Mouse (Mus musculus): ENCODE measurements at regions not wholly inside any gene's neighbourhood (a gene's known extent, or its start where the extent isn't known, plus 50 kb on each side); places are given as distances from the start of the nearest gene placed in this dataset.

DNA sequence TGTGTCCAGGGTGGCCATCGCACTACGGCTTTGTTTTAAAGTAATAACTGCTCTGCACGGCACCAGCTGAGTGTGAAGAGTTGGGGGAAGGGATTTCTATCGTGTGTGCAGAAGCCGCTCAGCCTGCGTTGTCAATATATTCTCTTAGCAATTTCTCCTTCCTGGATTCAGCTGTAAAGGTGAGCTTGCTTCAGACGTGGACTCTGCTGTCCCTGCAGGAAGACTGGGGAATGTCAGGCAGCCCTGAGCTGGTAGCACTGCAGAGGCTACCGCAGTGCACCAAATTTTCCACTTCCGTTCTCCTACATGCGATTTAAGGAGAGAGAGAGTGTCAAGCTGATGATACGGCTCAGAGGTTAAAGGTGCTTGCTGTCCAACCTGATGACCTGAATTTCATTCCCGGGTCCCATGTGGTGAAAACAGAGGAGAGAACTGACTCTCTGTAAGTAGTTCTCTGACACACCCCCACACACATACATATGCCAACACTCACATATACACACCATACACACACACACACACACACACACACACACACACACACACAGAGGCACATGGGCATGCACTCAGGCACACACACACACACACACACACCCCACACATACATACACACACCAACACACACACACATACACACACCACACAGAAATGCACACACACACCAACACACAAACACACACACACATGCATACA lies 59.9 kb upstream of the Prelid3b start:
- H3K27ac ChIP-seq (replicated peaks): no peak overlapping the region
- 61% methylated on average over 12 of the region's 12 CpGs for WGBS (ENCODE audit: insufficient replicate concordance)

GRCm38 (mm10) chr2:174540717-174541116 lies 67.8 kb upstream of the Prelid3b start:
- no peaks in the 10 kb centered on the region for H3K27me3 ChIP-seq
- no peak overlapping the region for H3K4me3 ChIP-seq (replicated peaks)
- H3K4me1 ChIP-seq (replicated peaks): no peaks in the 10 kb centered on the region
- WGBS (ENCODE audit: insufficient replicate concordance): 68% methylated on average over 5 of the region's 5 CpGs
- no peaks in the 10 kb centered on the region for H3K36me3 ChIP-seq (replicated peaks)
- no peak overlapping the region for H3K4me2 ChIP-seq
- H3K9ac ChIP-seq: no peak overlapping the region
- no peak for ATAC-seq (ENCODE audit: insufficient read depth)
- no peaks in the 10 kb centered on the region for H3K9me3 ChIP-seq (replicated peaks)
- H3K27ac ChIP-seq (replicated peaks): no peak overlapping the region

More for the DNA sequence above, 59.9 kb upstream of the Prelid3b start:
- Histone ChIP-seq H3K9me3 (replicated peaks) (no peaks in the 10 kb centered on the region), H3K4me1 (replicated peaks) (no peaks in the 10 kb centered on the region), H3K9ac (no peak overlapping the region), H3K4me3 (replicated peaks) (no peak overlapping the region), H3K4me2 (no peak overlapping the region), H3K27me3 (no peaks in the 10 kb centered on the region), H3K36me3 (replicated peaks) (no peaks in the 10 kb centered on the region)
- ATAC-seq (ENCODE audit: insufficient read depth): peak; percentile 22; the same call in 1 of the 2 replicates

DNA sequence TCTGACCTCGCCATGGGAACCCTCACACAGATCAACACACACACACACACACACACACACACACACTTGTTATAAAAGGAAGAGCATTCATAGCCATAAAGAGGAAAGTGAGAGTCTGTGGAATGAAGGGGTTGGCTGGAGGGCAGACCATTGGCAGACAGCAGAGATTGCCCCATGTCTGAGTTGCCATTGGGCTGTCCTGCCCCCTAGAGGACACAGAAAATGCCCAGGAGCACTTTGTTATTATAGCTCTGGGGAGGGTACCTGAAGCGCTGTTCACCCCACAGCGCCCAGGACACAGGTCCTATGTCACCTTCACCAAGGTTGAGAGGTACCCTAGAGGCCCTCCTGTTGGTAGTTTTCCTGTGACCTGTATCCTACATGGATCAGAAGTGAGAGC lies 74.3 kb upstream of the Prelid3b start:
- no peak for ATAC-seq (ENCODE audit: insufficient read depth)
- Histone ChIP-seq H3K4me1 (replicated peaks) (no peaks in the 10 kb centered on the region), H3K9me3 (replicated peaks) (no peaks in the 10 kb centered on the region), H3K9ac (no peak overlapping the region), H3K27me3 (no peaks in the 10 kb centered on the region), H3K27ac (replicated peaks) (no peak overlapping the region), H3K36me3 (replicated peaks) (no peaks in the 10 kb centered on the region), H3K4me3 (replicated peaks) (no peak overlapping the region), H3K4me2 (no peak overlapping the region)
- WGBS (ENCODE audit: insufficient replicate concordance): 71% methylated on average over 3 of the region's 3 CpGs

- no peak for ATAC-seq (ENCODE audit: insufficient read depth)
- H3K9ac ChIP-seq: no peak overlapping the region
- no peaks in the 10 kb centered on the region for H3K9me3 ChIP-seq (replicated peaks)
- H3K4me3 ChIP-seq (replicated peaks): no peak overlapping the region
- no peak overlapping the region for H3K27ac ChIP-seq (replicated peaks)
- H3K36me3 ChIP-seq (replicated peaks): no peaks in the 10 kb centered on the region
- H3K4me2 ChIP-seq: no peak overlapping the region
- H3K27me3 ChIP-seq: no peaks in the 10 kb centered on the region
- WGBS (ENCODE audit: insufficient replicate concordance): 68% methylated on average over 6 of the region's 6 CpGs
- no peaks in the 10 kb centered on the region for H3K4me1 ChIP-seq (replicated peaks)
Measured at GRCm38 (mm10) chr2:174547701-174548100, 74.8 kb upstream of the Prelid3b start.

- 48% methylated on average over 4 of the region's 4 CpGs for WGBS (ENCODE audit: insufficient replicate concordance)
- no peak overlapping the region for H3K9ac ChIP-seq
- peak; percentile 15; the same call in 1 of the 2 replicates for ATAC-seq (ENCODE audit: insufficient read depth)
Measured at GRCm38 (mm10) chr2:174548776-174549175, 75.9 kb upstream of the Prelid3b start.

DNA sequence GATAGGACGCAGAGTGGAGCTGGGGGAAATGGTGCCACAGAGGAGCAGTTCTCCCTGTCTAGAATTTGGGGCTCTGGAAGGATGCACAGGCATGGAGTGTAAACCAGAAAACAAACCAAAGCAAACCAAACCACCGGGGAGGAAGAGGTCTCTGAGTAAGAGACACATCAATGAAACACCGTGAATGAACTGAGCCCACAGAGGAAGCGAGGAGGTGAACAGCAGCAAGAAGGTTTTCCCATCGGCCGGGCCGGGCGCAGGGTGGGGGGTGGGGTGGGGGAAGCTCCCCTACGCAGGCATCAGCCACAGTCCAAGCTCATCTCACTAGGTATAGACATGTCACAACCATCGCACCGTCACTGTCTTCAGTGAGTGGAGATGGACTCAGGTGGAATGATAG lies 82.9 kb upstream of the Prelid3b start:
- no peak overlapping the region for H3K27ac ChIP-seq (replicated peaks)
- no peak overlapping the region for H3K9ac ChIP-seq
- 64% methylated on average over 11 of the region's 11 CpGs for WGBS (ENCODE audit: insufficient replicate concordance)
- no peaks in the 10 kb centered on the region for H3K27me3 ChIP-seq
- H3K9me3 ChIP-seq (replicated peaks): no peaks in the 10 kb centered on the region
- H3K36me3 ChIP-seq (replicated peaks): no peaks in the 10 kb centered on the region
- H3K4me2 ChIP-seq: no peak overlapping the region
- H3K4me1 ChIP-seq (replicated peaks): no peaks in the 10 kb centered on the region
- H3K4me3 ChIP-seq (replicated peaks): no peak overlapping the region
- ATAC-seq (ENCODE audit: insufficient read depth): no peak

More at GRCm38 (mm10) chr2:174548776-174549175, 75.9 kb upstream of the Prelid3b start:
- H3K4me1 ChIP-seq (replicated peaks): no peaks in the 10 kb centered on the region
- H3K36me3 ChIP-seq (replicated peaks): no peaks in the 10 kb centered on the region
- no peak overlapping the region for H3K27ac ChIP-seq (replicated peaks)
- H3K9me3 ChIP-seq (replicated peaks): no peaks in the 10 kb centered on the region
- no peak overlapping the region for H3K4me3 ChIP-seq (replicated peaks)
- no peaks in the 10 kb centered on the region for H3K27me3 ChIP-seq
- no peak overlapping the region for H3K4me2 ChIP-seq

GRCm38 (mm10) chr2:174561828-174562429 lies 81.4 kb upstream of the Zfp831 start:
- no peaks in the 10 kb centered on the region for H3K36me3 ChIP-seq (replicated peaks)
- no peak overlapping the region for H3K4me2 ChIP-seq
- H3K27ac ChIP-seq (replicated peaks): no peak overlapping the region
- no peak overlapping the region for H3K4me3 ChIP-seq (replicated peaks)
- no peak overlapping the region for H3K9ac ChIP-seq
- ATAC-seq (ENCODE audit: insufficient read depth): no peak
- H3K27me3 ChIP-seq: no peaks in the 10 kb centered on the region
- no peaks in the 10 kb centered on the region for H3K4me1 ChIP-seq (replicated peaks)
- 23% methylated on average over 7 of the region's 7 CpGs for WGBS (ENCODE audit: insufficient replicate concordance)
- H3K9me3 ChIP-seq (replicated peaks): no peaks in the 10 kb centered on the region

DNA sequence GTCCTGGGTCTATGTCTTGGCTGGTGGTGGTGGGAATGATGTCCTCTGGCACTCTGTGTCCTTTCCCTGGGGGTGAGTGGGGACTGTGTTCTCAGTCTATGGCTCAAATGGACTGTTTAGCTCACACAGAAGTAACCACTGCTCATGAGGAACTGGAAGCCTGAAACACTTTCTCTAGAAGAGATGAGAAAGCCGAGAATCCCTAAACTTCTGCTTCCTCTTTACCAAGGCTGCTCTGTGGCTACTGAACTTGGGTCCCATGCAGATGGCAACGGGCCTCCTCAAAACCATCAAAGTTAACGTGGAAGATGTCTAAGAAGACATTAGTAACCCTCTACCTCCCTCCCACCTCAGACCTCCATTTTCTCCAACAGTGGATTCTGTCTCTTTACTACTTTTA lies 79.4 kb upstream of the Zfp831 start:
- H3K27ac ChIP-seq (replicated peaks): no peak overlapping the region
- 19% methylated on average over 3 of the region's 3 CpGs for WGBS (ENCODE audit: insufficient replicate concordance)

DNA sequence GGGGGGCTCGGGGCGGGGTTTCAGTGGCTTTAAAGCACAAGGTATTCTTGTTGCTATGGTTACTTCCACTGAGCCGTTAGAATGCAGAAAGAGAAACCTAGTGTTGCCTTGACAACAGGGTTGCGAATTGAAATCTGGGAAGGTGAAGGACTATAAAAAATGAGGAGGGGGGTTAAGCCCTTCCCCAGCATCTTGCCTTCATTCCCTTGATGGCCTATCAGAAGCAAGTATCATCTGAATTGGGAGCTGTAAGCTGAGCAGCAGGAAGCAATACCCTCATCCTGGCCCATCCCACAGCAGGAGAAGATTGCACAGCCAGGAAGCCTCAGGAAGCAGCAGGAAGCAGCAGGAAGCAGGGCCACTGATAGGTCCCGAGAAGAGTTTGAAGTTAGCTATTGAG lies 78.5 kb upstream of the Zfp831 start:
- Histone ChIP-seq H3K9ac (no peak overlapping the region), H3K9me3 (replicated peaks) (no peaks in the 10 kb centered on the region)
- ATAC-seq (ENCODE audit: insufficient read depth): no peak

More for the DNA sequence above, 79.4 kb upstream of the Zfp831 start:
- no peak for ATAC-seq (ENCODE audit: insufficient read depth)
- Histone ChIP-seq H3K4me2 (no peak overlapping the region), H3K9ac (no peak overlapping the region), H3K27me3 (no peaks in the 10 kb centered on the region), H3K36me3 (replicated peaks) (no peaks in the 10 kb centered on the region), H3K9me3 (replicated peaks) (no peaks in the 10 kb centered on the region), H3K4me3 (replicated peaks) (no peak overlapping the region), H3K4me1 (replicated peaks) (no peaks in the 10 kb centered on the region)

GRCm38 (mm10) chr2:174565891-174566290 lies 77.4 kb upstream of the Zfp831 start:
- no peaks in the 10 kb centered on the region for H3K4me1 ChIP-seq (replicated peaks)
- H3K4me3 ChIP-seq (replicated peaks): no peak overlapping the region
- H3K27ac ChIP-seq (replicated peaks): no peak overlapping the region
- no peaks in the 10 kb centered on the region for H3K9me3 ChIP-seq (replicated peaks)
- H3K9ac ChIP-seq: no peak overlapping the region
- WGBS (ENCODE audit: insufficient replicate concordance): 63% methylated on average over 7 of the region's 7 CpGs
- H3K4me2 ChIP-seq: no peak overlapping the region
- no peaks in the 10 kb centered on the region for H3K27me3 ChIP-seq
- no peaks in the 10 kb centered on the region for H3K36me3 ChIP-seq (replicated peaks)
- ATAC-seq (ENCODE audit: insufficient read depth): no peak

More for the DNA sequence above, 78.5 kb upstream of the Zfp831 start:
- H3K27me3 ChIP-seq: no peaks in the 10 kb centered on the region
- no peak overlapping the region for H3K27ac ChIP-seq (replicated peaks)
- no peaks in the 10 kb centered on the region for H3K36me3 ChIP-seq (replicated peaks)
- WGBS (ENCODE audit: insufficient replicate concordance): 33% methylated on average over 5 of the region's 5 CpGs
- no peaks in the 10 kb centered on the region for H3K4me1 ChIP-seq (replicated peaks)
- no peak overlapping the region for H3K4me2 ChIP-seq
- H3K4me3 ChIP-seq (replicated peaks): no peak overlapping the region

DNA sequence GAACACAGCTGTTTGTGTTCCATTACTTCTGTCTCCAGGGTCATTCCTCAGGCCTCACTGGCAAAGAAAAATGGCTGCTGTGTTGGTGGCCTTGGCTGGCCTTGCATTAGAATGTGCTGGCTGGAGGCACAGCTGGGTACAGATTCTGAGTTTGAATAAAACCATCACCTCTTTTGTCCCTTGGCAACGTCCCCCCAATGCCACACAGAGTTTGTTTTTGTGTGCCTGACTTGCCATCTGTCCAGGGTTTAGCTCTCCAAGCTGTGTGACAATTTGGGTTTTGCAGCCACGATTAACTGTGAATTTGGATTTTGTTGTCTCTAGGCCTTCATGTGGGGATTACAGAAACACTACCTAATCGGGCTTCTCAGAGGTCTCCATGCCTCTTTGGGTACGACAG lies 76.6 kb upstream of the Zfp831 start:
- ATAC-seq (ENCODE audit: insufficient read depth): no peak
- no peak overlapping the region for H3K4me2 ChIP-seq
- H3K4me1 ChIP-seq (replicated peaks): no peaks in the 10 kb centered on the region
- no peak overlapping the region for H3K4me3 ChIP-seq (replicated peaks)
- 56% methylated on average over 4 of the region's 4 CpGs for WGBS (ENCODE audit: insufficient replicate concordance)
- H3K9me3 ChIP-seq (replicated peaks): no peaks in the 10 kb centered on the region
- no peaks in the 10 kb centered on the region for H3K36me3 ChIP-seq (replicated peaks)
- no peaks in the 10 kb centered on the region for H3K27me3 ChIP-seq
- H3K27ac ChIP-seq (replicated peaks): no peak overlapping the region
- no peak overlapping the region for H3K9ac ChIP-seq
